Mouse (Mus musculus): ENCODE measurements around the gene Stk25.

DNA sequence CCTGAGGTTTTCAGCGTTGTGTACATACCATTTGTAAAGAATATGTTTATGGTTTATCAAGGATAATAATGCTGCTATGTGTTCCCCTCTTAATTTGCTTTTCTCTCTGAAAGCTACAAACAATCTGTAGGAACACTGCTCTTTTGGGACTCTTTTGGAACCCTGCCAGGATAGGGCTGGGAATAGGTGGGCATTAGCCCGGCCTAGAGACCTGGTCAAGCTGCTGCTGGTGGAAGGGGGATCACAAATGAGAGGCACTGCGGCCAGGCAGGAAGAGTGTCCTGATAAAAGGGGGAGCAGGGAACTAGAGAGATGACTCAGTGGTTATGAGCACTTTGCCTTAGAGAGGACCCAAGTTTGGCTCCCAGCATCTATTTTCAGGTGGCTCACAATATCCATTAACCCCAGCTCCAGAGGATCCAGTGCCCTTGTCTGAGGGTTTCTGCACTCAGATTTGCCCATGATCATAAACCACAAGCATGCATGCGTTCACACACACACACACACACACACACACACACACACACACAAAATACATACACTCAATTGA, 49.7 kb downstream of the Stk25 start:
- TF ChIP-seq CTCF (IDR thresholded peaks at IDR 0.05; ENCODE audit: borderline replicate concordance, extremely low read depth, insufficient read depth, insufficient read length) (no peak), POLR2A (IDR thresholded peaks at IDR 0.05; ENCODE audit: borderline replicate concordance, extremely low read depth, insufficient read depth, insufficient read length, poor library complexity, severe bottlenecking) (no peak)

Data from brain, embryonic 14.5 days (tissue).